Mouse (Mus musculus): ENCODE measurements around the gene Olfr49.
"Not testable (repeated sequence)": the region's sequence is repeated elsewhere in the genome, so short reads cannot be mapped to it uniquely, and the experiment has no call there.

Gene Olfr49

DNA sequence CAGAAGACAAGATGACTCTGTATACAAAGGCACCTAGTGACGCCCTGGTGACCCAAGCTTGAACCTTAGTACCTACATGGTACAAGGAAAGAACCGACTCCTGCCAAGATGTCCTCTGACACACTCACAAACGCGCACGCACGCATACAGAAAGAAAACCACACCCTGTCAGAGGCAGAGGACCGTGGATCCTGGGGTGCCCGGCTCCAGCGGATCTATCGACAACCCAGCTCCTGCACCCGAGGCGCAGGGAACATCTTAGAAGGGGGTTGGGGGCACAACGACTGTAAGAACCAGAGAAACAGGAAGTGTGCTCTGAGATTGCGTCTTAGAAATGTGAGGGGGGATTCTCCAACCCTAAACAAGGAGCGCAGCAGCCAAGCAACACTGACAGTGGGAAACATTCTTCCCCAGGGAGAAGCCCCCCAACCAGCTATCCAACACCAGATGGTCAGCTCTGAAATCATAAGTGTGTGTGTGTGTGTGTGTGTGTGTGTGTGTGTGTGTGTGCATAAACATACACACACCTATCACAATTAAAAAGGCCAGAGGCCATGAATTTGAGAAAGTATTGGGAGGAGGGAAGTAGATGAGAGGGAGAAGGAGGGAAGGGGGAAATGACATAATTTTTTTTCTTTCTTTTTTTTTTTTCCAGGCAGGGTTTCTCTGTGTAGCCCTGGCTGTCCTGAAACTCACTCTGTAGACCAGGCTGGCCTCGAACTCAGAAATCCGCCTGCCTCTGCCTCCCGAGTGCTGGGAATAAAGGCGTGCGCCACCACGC is 53.4 kb downstream of the Olfr49 start:
- DNase-seq (ENCODE audit: low spot score in 2 of 2) = no peak

DNA sequence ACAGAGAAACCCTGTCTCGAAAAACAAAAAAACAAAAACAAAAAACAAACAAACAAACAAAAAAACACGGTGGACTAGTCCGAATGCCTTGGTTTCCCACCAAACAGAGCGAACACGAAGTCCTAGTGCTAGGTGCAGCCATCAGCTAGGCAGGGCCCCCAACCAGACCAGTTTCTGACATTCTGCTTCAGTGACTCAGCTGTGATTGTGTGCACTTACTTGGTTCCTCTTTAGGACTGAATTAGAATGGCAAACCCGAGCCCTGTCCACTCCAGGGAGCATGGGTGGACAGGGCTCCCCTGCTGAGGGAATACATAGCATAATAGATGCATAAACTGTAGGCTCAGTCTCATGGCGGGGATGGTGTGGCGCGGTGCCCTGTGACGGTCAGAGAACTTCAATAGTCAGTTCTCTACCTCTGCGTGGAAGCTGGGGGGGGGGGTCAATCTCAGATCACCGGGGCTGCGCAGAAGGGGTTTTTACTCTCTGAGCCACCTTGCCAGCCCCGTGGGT is 54.0 kb downstream of the Olfr49 start:
- no peak for DNase-seq (ENCODE audit: low spot score in 2 of 2)

DNA sequence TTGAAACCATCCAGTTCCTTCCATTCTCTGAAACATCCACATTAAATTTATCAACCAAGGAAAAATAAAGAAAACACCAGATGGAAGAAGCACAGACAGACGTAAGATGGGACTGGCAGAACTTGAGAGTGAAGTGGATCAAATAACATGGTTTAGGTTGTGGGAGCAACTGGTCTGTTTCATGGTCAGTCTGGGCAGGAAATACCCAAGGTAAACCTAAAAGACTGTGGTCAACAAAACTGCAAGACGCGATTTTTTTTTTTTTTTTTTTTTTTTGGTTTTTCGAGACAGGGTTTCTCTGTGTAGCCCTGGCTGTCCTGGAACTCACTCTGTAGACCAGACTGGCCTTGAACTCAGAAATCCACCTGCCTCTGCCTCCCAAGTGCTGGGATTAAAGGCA is 54.9 kb downstream of the Olfr49 start:
- DNase-seq (ENCODE audit: low spot score in 2 of 2) = not testable (repeated sequence)

DNA sequence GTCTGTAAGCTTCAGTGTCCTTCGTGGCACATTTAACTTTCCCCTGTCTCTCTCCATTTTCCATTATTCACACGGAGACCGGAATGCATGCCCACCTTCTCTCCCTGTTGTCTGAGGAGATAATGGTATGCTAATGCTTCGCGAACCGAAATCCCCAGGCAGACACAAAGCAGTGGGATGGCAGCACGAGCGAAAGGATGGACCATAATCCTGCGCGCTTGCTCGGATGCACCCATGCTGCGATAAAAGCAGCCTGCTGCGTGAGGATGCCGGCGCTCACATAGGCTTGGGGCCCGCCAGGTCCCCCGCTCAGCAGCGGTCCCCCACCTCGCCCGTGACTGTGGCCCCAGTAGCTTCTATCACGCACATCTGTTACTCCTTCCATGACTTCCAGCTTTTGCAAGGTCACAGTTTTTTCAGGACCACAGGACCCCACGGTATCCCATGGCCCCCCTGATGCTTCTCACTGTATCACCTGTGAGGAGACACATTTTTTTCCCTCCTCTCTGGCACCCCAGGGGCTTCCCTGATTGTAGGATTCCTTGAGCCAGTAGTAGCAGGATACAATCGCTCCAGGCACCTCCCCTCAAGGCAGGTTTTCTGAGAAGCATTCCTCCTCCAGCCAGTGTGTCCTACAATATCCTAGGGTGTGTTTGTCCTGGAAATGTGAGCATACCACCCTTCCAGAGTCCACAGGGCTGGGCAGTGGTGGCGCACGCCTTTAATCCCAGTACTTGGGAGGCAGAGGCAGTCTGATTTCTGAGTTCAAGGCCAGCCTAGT is 55.6 kb downstream of the Olfr49 start:
- DNase-seq (ENCODE audit: low spot score in 2 of 2) = no peak

DNA sequence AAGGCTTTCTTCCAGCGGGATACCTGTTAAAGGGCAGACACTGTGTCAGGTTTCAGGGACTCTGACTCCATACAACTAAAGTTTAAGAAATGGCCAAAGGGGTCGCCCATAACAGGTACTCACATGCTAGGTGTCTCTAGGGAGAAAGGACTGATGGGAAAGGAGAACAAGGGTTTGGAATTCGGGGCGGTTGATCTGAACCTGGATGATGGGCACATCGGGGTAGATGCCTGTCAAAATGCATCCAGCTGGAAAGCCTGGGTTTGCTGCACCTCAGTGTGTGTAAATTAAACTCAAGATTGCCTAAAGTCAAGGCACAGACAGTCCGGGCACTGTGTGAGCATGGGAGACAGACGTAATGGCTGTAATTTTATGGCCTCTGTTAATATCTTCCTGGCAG is 56.2 kb downstream of the Olfr49 start:
- no peak for DNase-seq (ENCODE audit: low spot score in 2 of 2)
